Mouse (Mus musculus): Measurements from ENCODE around the gene Gm1043.

DNA sequence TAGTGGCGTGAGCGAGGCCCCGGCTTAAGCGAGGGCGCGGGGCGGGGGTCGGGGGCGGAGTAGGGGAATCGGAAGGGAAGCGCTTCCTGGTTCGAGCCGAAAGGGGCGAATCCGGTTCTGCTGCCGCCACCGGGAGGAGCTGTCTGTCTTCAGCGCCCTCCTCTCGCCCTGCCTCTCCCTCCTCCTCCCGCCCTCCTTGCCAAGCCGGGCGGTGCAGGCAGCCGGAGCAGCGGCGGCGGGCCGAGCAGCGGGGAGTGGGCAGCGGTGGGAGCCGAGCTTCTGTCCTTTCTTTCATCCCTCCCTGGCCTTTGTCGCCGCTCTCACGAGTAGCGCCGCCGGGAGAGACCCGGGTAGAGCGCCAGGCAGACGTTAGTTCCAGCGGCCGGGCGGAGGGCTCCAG is 160.5 kb downstream of the Gm1043 start:
- TF ChIP-seq USF1 (IDR thresholded peaks at IDR 0.05; ENCODE audit: low read depth): no peak
- TF ChIP-seq CTCF (IDR thresholded peaks at IDR 0.05; ENCODE audit: control insufficient read depth, insufficient read depth, insufficient read length): no peak
- no peak for TF ChIP-seq MAX (IDR thresholded peaks at IDR 0.05)

Data from C2C12 (cell line).